Mouse (Mus musculus): ENCODE measurements around the gene Grhl1. TPM values are rescaled to one million over a fixed set of nuclear protein-coding genes. Genes with fewer than 3 reads are reported as not detected.
"Not testable (repeated sequence)": the region's sequence is repeated elsewhere in the genome, so short reads cannot be mapped to it uniquely, and the experiment has no call there.

Grhl1 gene
- total RNA-seq, 2 experiments from 2014 or later: 0.17 to 0.59 TPM

GRCm38 (mm10) chr12:24633753-24634191 is 61.7 kb downstream of the Grhl1 start:
- Histone ChIP-seq H3K27ac (peak overlapping the region; percentile 66), H3K4me3 (no peak overlapping the region)
- no peak for TF ChIP-seq CTCF (IDR thresholded peaks at IDR 0.05)
- intact Hi-C loops (cut with DNase I): no loop called here
- DNase-seq: peak; percentile 48

GRCm38 (mm10) chr12:24634212-24634611 is 62.1 kb downstream of the Grhl1 start:
- TF ChIP-seq CTCF (IDR thresholded peaks at IDR 0.05): no peak
- Histone ChIP-seq H3K4me3 (no peak overlapping the region), H3K27ac (peak overlapping the region; percentile 66)
- intact Hi-C loops (cut with DNase I): no loop called here
- DNase-seq: no peak

- intact Hi-C loops (cut with DNase I): no loop called here
- H3K27ac ChIP-seq: peak overlapping the region; percentile 66
- no peak for DNase-seq
Measured at GRCm38 (mm10) chr12:24634648-24635047, 62.6 kb downstream of the Grhl1 start.

GRCm38 (mm10) chr12:24638787-24639186 is 66.7 kb downstream of the Grhl1 start:
- intact Hi-C loops (cut with DNase I); H3K4me3 ChIP-seq; H3K27ac ChIP-seq; DNase-seq: not testable (repeated sequence)

More at GRCm38 (mm10) chr12:24634648-24635047, 62.6 kb downstream of the Grhl1 start:
- TF ChIP-seq CTCF (IDR thresholded peaks at IDR 0.05): no peak
- no peak overlapping the region for H3K4me3 ChIP-seq

- no peak for TF ChIP-seq CTCF (IDR thresholded peaks at IDR 0.05)
- intact Hi-C loops (cut with DNase I): no loop called here
- peak; percentile 83 for DNase-seq
- no peak overlapping the region for H3K27ac ChIP-seq
- no peak overlapping the region for H3K4me3 ChIP-seq
Measured at GRCm38 (mm10) chr12:24642370-24642802, 70.3 kb downstream of the Grhl1 start.

GRCm38 (mm10) chr12:24644125-24644571 is 72.1 kb downstream of the Grhl1 start:
- no peak for TF ChIP-seq CTCF (IDR thresholded peaks at IDR 0.05)
- no peak overlapping the region for H3K4me3 ChIP-seq
- intact Hi-C loops (cut with DNase I): no loop called here
- DNase-seq: no peak
- H3K27ac ChIP-seq: no peak overlapping the region

GRCm38 (mm10) chr12:24645901-24646300 is 73.8 kb downstream of the Grhl1 start:
- no peak for TF ChIP-seq CTCF (IDR thresholded peaks at IDR 0.05)
- intact Hi-C loops (cut with DNase I): no loop called here
- no peak for DNase-seq
- Histone ChIP-seq H3K4me3 (no peak overlapping the region), H3K27ac (no peak overlapping the region)

- no peak for TF ChIP-seq CTCF (IDR thresholded peaks at IDR 0.05)
- H3K27ac ChIP-seq: no peak overlapping the region
- H3K4me3 ChIP-seq: no peak overlapping the region
- intact Hi-C loops (cut with DNase I): no loop called here
- no peak for DNase-seq
Measured at GRCm38 (mm10) chr12:24648094-24648493, 76.0 kb downstream of the Grhl1 start.

- no peak for DNase-seq
- H3K4me3 ChIP-seq: peak overlapping the region; percentile 99
- peak overlapping the region; percentile 100 for H3K27ac ChIP-seq
- TF ChIP-seq CTCF (IDR thresholded peaks at IDR 0.05): no peak
- intact Hi-C loops (cut with DNase I): no loop called here
Measured at GRCm38 (mm10) chr12:24650415-24651062, 78.5 kb downstream of the Grhl1 start.

GRCm38 (mm10) chr12:24651063-24651557 is 79.0 kb downstream of the Grhl1 start, which contains the start of gene Klf11:
Gene Klf11, plus strand, starts transcription at chr12:24651274.
- Histone ChIP-seq H3K27ac (peak within 1 kb of the TSS; percentile 100), H3K4me3 (peak within 1 kb of the TSS; percentile 99)
- peak; percentile 99 for DNase-seq
- intact Hi-C loops (cut with DNase I): no loop called here
- no peak; the same call in 1 of the 2 replicates for TF ChIP-seq CTCF (IDR thresholded peaks at IDR 0.05)

GRCm38 (mm10) chr12:24651642-24652342 is 79.7 kb downstream of the Grhl1 start:
- DNase-seq: peak; percentile 99
- peak overlapping the region; percentile 100 for H3K27ac ChIP-seq
- TF ChIP-seq CTCF (IDR thresholded peaks at IDR 0.05): no peak
- H3K4me3 ChIP-seq: peak overlapping the region; percentile 99
- intact Hi-C loops (cut with DNase I): no loop called here

GRCm38 (mm10) chr12:24654065-24654862 is 82.2 kb downstream of the Grhl1 start:
- no peak overlapping the region for H3K4me3 ChIP-seq
- peak overlapping the region; percentile 52 for H3K27ac ChIP-seq
- intact Hi-C loops (cut with DNase I): no loop called here
- no peak for TF ChIP-seq CTCF (IDR thresholded peaks at IDR 0.05)
- peak; percentile 45 for DNase-seq

All from gastrocnemius, adult 2 months (tissue).